Mouse (Mus musculus) testis, adult 2 months (tissue): ENCODE results near the gene Lamtor3. TPM values are rescaled to one million over a fixed set of nuclear protein-coding genes. Genes with fewer than 3 reads are reported as not detected.

Experiments used
- H3K27ac ChIP-seq: fragments of 200-500 bp; 2 replicates; pipeline ENCODE4 v1.5.1; 2012; ENCODE audit warnings: low read depth, low read length; ENCODE audit not compliant: control insufficient read depth, insufficient read depth
- H3K27me3 ChIP-seq: fragments of 200-500 bp; 2 replicates; pipeline ENCODE4 v1.6.1; 2012; ENCODE audit warnings: mild to moderate bottlenecking, low read length, moderate library complexity; ENCODE audit not compliant: control insufficient read depth, insufficient read depth
- H3K36me3 ChIP-seq: fragments of 200-500 bp; 2 replicates; pipeline ENCODE4 v1.6.1; 2012; ENCODE audit warnings: mild to moderate bottlenecking, low read length; ENCODE audit not compliant: control insufficient read depth, insufficient read depth
- H3K4me1 ChIP-seq: fragments of 200-500 bp; 2 replicates; pipeline ENCODE4 v1.6.1; 2012; ENCODE audit warnings: low read length; ENCODE audit not compliant: control insufficient read depth, insufficient read depth
- H3K4me3 ChIP-seq: fragments of 200-500 bp; 2 replicates; pipeline ENCODE4 v1.5.1; 2012; ENCODE audit warnings: low read depth, mild to moderate bottlenecking, low read length, moderate library complexity, mixed read lengths; ENCODE audit not compliant: control insufficient read depth
- CTCF ChIP-seq: fragments of 200-500 bp; IDR thresholded peaks from 2 replicates; pipeline ENCODE4 v1.5.1; 2012; ENCODE audit warnings: low read depth, mild to moderate bottlenecking, inconsistent platforms, low read length, moderate library complexity; ENCODE audit not compliant: control insufficient read depth, insufficient read depth, insufficient replicate concordance
- POLR2A ChIP-seq: fragments of 200-500 bp; IDR thresholded peaks from 2 replicates; pipeline ENCODE4 v1.6.1; 2012; ENCODE audit warnings: low read depth, mild to moderate bottlenecking, inconsistent platforms, low read length, moderate library complexity; ENCODE audit not compliant: control insufficient read depth
- polyA plus RNA-seq: library from polyadenylated mRNA; depleted of rRNA; stranded (reverse); fragments of >200 nt; gene quantifications from 2 replicates; pipeline ENCODE4 v1.2.3, GENCODE M21; 2012; rRNA removed

Lamtor3 gene
- polyA plus RNA-seq, 1 experiment = 15.0 TPM

DNA sequence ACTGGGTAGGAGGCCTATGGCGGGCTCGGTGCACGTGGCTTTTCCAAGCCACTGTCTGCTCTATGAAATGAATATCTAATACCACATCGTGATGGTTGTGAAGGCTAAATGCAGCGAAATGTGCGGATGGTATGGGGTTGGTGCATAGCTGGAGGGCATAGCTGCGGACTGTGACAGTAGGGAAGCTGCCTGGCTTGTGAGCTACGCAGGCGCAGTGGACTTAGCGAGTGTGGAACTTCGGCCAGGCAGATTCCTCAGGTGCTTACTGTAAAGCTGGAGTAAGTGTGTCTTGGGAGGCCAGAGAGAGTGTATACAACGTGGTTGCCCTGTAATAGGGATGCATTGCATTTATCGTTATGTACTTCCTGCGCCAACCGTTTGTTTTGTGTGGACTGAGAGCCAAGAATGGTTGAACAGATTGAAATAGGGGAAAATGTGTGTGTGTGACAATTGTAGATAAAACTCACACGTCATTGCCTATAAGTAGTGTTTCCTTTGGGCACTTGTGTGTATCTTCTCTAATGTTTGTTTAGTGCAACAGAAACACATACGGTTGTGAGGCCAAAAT is 57.6 kb downstream of the Lamtor3 start:
- peaks cover 6% of the 10 kb centered on the region for H3K4me1 ChIP-seq
- no peaks in the 10 kb centered on the region for H3K27me3 ChIP-seq
- no peak overlapping the region for H3K4me3 ChIP-seq
- H3K36me3 ChIP-seq = no peaks in the 10 kb centered on the region
- TF ChIP-seq POLR2A (no peak), CTCF (no peak)
- no peak overlapping the region for H3K27ac ChIP-seq

DNA sequence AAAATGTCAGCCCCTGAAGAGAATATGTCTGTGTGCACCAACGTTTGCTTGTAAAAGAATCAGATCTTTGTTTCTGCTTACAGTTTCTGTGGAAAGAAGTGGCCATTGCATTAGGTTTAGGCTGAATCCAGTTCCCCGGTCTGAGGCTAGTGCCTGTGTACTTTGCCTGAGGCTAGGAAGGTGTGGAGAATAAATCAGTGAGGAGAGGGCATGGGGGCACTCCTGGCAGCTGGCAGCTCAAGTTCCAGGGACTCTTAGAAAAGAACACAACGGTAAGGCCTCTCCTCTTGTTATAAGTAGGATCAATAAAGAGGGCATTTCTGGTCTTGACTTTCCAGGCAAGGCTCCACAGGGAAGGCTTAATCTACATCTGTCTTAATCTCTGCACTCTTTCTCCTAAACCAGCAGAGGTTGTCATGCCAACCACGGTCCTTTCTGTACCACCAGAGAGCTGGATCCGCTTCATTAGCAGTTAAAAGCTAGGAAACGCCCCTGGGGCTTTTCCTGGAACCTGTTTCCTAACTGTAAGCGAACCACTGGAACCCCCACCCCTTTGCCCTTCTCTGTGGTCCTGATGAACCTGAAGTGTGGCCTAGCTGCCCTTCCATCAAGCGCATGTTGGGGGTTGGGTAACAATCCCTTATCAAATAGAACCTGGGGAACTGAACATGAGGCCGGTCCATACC is 58.8 kb downstream of the Lamtor3 start:
- no peaks in the 10 kb centered on the region for H3K36me3 ChIP-seq
- peaks cover 13% of the 10 kb centered on the region for H3K4me1 ChIP-seq
- no peak overlapping the region for H3K27ac ChIP-seq
- TF ChIP-seq POLR2A = no peak
- TF ChIP-seq CTCF = no peak
- no peak overlapping the region for H3K4me3 ChIP-seq
- H3K27me3 ChIP-seq = no peaks in the 10 kb centered on the region

DNA sequence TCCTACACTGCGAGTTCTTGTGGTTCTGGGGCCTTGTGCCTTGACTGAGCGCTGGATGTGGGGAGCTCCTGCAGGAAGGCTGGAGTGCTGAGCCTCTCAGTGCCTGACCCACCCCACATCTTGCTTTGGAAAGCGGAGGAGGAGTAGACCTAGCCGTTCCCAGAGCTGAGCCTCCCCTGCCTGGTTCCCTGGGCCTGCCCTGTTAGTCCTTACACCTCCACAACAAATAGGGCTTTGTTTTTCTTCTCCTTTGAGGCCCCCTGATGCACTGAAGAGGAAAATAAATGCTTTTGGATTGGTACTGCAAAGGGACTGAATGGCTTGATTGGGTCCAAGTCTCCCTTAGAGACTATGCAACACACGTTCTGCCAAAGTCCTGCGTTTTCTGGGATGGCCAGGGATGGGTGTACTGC is 59.3 kb downstream of the Lamtor3 start:
- no peak for TF ChIP-seq CTCF
- no peak for TF ChIP-seq POLR2A
- Histone ChIP-seq H3K4me1 (peaks cover 13% of the 10 kb centered on the region), H3K27me3 (no peaks in the 10 kb centered on the region), H3K36me3 (no peaks in the 10 kb centered on the region), H3K4me3 (no peak overlapping the region), H3K27ac (no peak overlapping the region)

DNA sequence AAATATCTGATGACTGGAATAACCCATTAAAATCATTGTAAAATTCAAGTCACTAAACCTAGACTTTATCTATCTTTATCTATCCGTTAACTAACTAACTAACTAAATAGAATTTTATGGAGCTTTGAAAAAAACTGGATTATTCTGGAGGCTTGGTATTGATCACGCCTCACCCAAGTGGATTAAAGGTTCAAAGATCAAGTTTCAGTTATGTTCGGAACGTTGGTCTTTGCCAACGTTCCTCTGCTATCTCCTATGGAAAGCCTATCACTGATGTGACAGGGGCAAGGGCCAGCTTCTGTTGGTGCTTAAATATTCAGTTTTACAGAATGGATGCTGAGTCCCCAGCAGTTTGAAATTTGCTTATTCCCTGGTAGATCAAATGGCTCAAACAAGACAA is 59.9 kb downstream of the Lamtor3 start:
- TF ChIP-seq POLR2A (no peak), CTCF (no peak)
- Histone ChIP-seq H3K27ac (no peak overlapping the region), H3K36me3 (no peaks in the 10 kb centered on the region), H3K27me3 (no peaks in the 10 kb centered on the region), H3K4me3 (no peak overlapping the region), H3K4me1 (peaks cover 13% of the 10 kb centered on the region)

Other genes with a start within 250 kb of the Lamtor3 start
- gene Gm21962, start 247.0 kb upstream of the Lamtor3 start, polyA plus RNA-seq = not detected in 2 replicates
- 782 and 970 TPM in 2 replicates for gene H2afz, start 54.0 kb upstream of the Lamtor3 start, polyA plus RNA-seq
- gene Dnajb14, start 50.8 kb upstream of the Lamtor3 start, polyA plus RNA-seq = 65.5 and 76.7 TPM in 2 replicates
- gene Dapp1, start 63.0 kb downstream of the Lamtor3 start, polyA plus RNA-seq = 24.9 and 26.6 TPM in 2 replicates
- 0.01 TPM in 1 of 2 replicates, not detected in the other for gene 1110002E22Rik, start 146.5 kb downstream of the Lamtor3 start, polyA plus RNA-seq
- not detected in 2 replicates for gene Gm5105, start 148.9 kb downstream of the Lamtor3 start, polyA plus RNA-seq
- 36.2 and 37.1 TPM in 2 replicates for gene Trmt10a, start 224.9 kb downstream of the Lamtor3 start, polyA plus RNA-seq
- 8.2 and 10.9 TPM in 2 replicates for gene Mttp, start 226.5 kb downstream of the Lamtor3 start, polyA plus RNA-seq